Mouse (Mus musculus) hindlimb bud, embryonic 11.5 days (tissue): ENCODE measurements around the gene Gm28998.
"Not testable (repeated sequence)": the region's sequence is repeated elsewhere in the genome, so short reads cannot be mapped to it uniquely, and the experiment has no call there.

ENCODE experiments used
- DNase-seq: peaks from one replicate; pipeline ENCODE4 v3.0.0-alpha.2; 2012; ENCODE audit warnings: low read depth, low spot score; ENCODE audit errors: extremely low spot score

Gene Gm28998

GRCm38 (mm10) chrY:7253487-7253886, at the start of gene Gm28998:
Gene Gm28998, plus strand, starts transcription at chrY:7253787.
- DNase-seq, result not testable (repeated sequence)
